Mouse (Mus musculus) spleen, postnatal 10 days (tissue): ENCODE measurements around the gene Smad6.
A peak's percentile ranks its signal among the peaks of the same experiment; 100 is the strongest.

Experiments
- DNase-seq, 2 experiments: peaks; one replicate each; pipeline ENCODE4 v3.0.0; 2021 to 2022; ENCODE audit warnings: low spot score in 2 of 2

Gene Smad6

GRCm38 (mm10) chr9:63915976-63916375, 105.9 kb downstream of the Smad6 start:
- peak; percentile 52 to 79 for DNase-seq

DNA sequence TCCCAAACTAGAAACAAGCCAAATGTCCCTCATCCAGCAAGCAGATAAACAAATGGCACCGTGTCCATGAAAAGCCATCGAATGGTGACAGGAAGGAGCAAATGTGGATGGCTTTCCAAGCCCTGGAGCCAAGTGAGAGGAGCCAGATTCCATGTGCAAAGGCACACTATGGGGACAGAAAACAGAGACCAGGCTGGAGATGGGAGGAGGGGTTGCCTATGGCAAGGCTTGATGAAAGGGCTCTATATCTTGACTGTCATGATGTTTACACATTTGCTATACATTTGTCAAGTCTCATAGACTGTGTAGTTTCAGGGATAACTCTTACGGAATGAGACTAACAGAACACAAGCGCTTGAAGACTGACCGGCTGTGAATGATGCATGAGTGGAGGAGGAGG, 106.9 kb downstream of the Smad6 start:
- no peak for DNase-seq

DNA sequence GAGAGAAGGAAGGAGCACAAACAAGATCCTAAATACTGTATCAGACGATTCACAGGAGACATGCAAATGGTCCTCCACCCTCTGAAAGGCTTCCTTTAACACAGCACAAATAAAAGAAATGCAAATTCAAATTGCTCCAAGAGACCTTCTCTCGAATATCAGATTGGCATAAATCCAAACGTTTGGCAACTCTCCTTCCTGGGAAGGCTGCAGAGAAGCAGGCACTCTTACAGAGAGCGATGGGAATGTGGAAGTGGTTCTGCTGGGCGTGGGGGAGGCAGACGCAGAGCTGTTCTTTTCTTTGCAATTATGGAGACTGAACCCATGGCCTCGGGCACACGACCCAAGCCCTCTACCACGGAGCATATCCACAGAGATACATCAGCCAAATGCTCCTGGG, 109.8 kb downstream of the Smad6 start:
- DNase-seq, result no peak

DNA sequence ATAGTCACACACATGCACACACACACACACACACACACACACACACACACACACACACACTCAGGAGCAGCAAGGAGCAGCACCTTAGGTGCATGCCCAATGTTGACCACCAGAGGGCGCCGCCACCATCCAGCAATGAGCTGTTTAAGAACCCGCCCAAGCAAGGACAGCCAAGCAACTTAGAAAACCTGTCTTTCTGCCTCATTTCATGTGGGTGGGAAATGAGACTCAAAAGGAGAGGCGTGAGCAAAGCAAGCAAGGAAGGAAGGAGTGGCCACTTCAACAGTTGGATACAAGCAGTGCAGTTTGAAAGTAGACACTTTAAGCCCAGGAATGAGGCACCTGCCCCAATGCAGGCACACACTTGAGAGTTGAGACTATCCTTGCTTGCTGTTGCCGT, 112.2 kb downstream of the Smad6 start:
- DNase-seq, result peak; percentile 63 to 85

- no peak for DNase-seq
Observed at GRCm38 (mm10) chr9:63904543-63904942, 117.3 kb downstream of the Smad6 start.
